Mouse (Mus musculus): ENCODE data around the gene Crbn. TPM values are rescaled to one million over a fixed set of nuclear protein-coding genes. Genes with fewer than 3 reads are reported as not detected.

Gene Crbn
- 10 to 100 TPM; 73.5 to 79.2 (median 73.9) TPM for total RNA-seq (2022)

GRCm38 (mm10) chr6:106799333-106800226 is at the start of gene Crbn:
Crbn (minus strand) TSS chr6:106800077.
- peak; percentile 84 for DNase-seq

- no peak for DNase-seq
Measured at GRCm38 (mm10) chr6:106840181-106840580, 40.3 kb upstream of the Crbn start.

- DNase-seq: no peak
Measured at GRCm38 (mm10) chr6:106838053-106838452, 38.2 kb upstream of the Crbn start.

- DNase-seq: no peak
Measured at GRCm38 (mm10) chr6:106835316-106835715, 35.4 kb upstream of the Crbn start.

GRCm38 (mm10) chr6:106822329-106822728 is 22.5 kb upstream of the Crbn start:
- DNase-seq: no peak

- DNase-seq: no peak
Measured at GRCm38 (mm10) chr6:106820566-106820965, 20.7 kb upstream of the Crbn start.

- DNase-seq: no peak
Measured at GRCm38 (mm10) chr6:106819906-106820305, 20.0 kb upstream of the Crbn start.

- DNase-seq: no peak
Measured at GRCm38 (mm10) chr6:106819246-106819645, 19.4 kb upstream of the Crbn start.

- no peak for DNase-seq
Measured at GRCm38 (mm10) chr6:106810686-106811085, 10.8 kb upstream of the Crbn start.

GRCm38 (mm10) chr6:106809161-106809560 is 9.3 kb upstream of the Crbn start:
- no peak for DNase-seq

GRCm38 (mm10) chr6:106804904-106805303 is 5.0 kb upstream of the Crbn start:
- DNase-seq: peak; percentile 14

- DNase-seq: no peak
Measured at GRCm38 (mm10) chr6:106800227-106800557, 315 bp upstream of the Crbn start.

- no peak for DNase-seq
Measured at GRCm38 (mm10) chr6:106794094-106794814, 5.6 kb downstream of the Crbn start.

GRCm38 (mm10) chr6:106793621-106794020 is 6.3 kb downstream of the Crbn start:
- DNase-seq: no peak

GRCm38 (mm10) chr6:106793088-106793487 is 6.8 kb downstream of the Crbn start:
- no peak for DNase-seq

- no peak for DNase-seq
Measured at GRCm38 (mm10) chr6:106792486-106792885, 7.4 kb downstream of the Crbn start.

GRCm38 (mm10) chr6:106791429-106791828 is 8.4 kb downstream of the Crbn start:
- DNase-seq: no peak

- DNase-seq: no peak
Measured at GRCm38 (mm10) chr6:106787138-106787537, 12.7 kb downstream of the Crbn start.

GRCm38 (mm10) chr6:106770046-106770445 is 29.8 kb downstream of the Crbn start:
- no peak for DNase-seq

- no peak for DNase-seq
Measured at GRCm38 (mm10) chr6:106769290-106769866, 30.5 kb downstream of the Crbn start.

GRCm38 (mm10) chr6:106768640-106769289 is 31.1 kb downstream of the Crbn start, which contains the start of gene Trnt1:
Trnt1 (plus strand) TSS chr6:106769120.
- peak; percentile 96 for DNase-seq

- DNase-seq: no peak
Measured at GRCm38 (mm10) chr6:106766774-106767173, 33.1 kb downstream of the Crbn start.

- no peak for DNase-seq
Measured at GRCm38 (mm10) chr6:106765892-106766291, 34.0 kb downstream of the Crbn start.

Data from adrenal gland, adult 8-10 months (tissue).